Mouse (Mus musculus): ENCODE data around the gene Ltb4r1.

Gene Ltb4r1

DNA sequence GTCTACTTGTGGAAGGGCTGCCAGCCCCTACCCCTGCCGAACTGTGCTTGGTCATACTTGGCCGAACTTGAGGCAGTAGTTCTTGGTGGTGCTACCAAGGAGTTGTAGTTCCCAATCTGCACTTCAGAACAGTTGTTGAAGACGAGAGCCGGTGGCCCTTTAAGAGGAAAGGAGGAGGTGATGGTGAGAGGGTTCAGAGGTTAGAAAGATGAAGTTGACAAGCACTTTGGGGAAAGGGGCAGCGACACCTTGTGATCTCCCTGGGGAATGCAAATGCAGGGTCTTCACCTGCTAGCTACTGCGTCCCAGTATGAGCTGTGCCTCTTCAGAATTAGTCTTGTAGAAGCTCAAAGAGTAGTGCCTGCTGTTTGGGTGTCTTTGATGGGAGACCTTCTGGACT, 19.4 kb downstream of the Ltb4r1 start:
- DNase-seq (ENCODE audit: low spot score): peak; percentile 42

DNA sequence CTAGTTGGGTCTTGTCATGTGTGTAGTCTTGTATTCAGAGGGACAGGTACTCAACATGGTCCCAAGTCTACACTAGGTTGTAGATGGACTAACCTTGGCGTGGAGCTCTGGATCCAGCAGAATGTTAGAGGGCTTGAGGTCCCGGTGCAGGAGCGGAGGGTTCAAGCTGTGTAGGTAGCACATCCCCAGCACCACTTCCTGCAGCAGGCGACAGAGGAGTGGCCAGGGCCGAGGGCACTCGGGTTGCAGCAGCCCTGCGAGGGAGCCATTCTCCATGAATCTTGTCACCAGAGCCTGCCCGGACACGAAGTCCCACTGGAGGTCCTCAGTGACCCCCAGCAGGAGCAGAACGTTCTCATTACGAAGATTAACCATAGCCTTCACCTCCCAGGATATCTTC, 22.0 kb downstream of the Ltb4r1 start:
- no peak for DNase-seq (ENCODE audit: low spot score)

DNA sequence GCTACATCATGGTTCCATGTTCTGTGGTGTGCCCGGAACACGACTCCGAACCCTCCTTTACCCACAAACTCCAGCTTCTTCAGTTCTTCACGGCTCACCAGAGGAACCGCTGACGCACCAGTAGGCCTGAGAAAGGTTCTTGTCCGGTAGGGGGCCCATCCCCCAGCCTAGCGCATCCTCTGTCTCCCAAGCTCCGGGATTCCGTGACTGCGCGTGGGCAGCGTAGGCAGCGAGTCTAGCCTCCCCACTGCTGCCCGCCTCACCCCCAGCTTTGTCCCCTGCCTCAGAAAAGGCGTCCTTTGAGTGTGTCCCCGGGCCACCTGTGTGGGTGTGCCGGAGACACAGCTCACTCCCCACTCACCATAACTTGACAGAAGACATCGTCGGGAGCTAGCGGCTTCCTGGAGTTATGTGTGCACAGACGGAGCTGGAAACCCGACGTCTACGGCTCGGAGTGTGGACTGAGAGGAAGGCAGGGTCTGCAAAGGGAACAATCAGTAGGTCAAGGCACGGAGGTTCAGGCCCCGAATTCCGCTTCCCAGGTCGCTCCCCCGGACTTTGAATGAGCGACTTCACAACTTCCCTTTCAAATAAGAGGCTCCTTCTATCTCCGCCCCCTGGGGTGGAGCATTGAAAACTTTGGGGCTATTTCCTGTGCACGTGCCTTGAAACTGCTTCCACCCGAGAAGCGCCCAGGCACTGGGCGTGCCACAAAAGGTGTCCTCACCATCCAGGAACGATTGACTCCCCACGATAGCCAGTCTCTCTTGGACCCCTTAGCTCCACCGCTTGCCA, 22.7 kb downstream of the Ltb4r1 start, which contains the start of gene Ripk3:
Gene Ripk3 (minus strand): TSS at position 610 of the 795 bp plus-strand sequence.
- DNase-seq (ENCODE audit: low spot score): peak; percentile 43

DNA sequence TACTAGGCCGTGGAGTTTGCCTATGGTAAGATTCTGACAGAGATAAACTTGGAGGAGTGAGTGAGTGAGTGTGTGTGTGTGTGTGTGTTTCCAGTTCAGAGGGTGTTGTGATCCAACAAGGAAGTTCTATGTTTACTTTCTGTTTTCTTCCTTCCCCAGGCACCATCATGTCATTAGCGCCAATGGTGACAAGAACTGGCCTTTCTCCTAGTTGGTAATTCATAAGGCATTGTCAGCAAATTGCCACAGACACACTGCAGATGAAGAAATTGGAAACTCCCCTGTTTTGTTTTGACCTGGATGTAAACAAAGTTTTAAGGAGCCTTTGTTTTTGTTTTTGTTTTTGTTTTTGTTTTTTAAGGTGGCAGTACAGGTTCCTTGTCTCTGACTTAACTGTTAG, 27.7 kb downstream of the Ltb4r1 start:
- no peak for DNase-seq (ENCODE audit: low spot score)

DNA sequence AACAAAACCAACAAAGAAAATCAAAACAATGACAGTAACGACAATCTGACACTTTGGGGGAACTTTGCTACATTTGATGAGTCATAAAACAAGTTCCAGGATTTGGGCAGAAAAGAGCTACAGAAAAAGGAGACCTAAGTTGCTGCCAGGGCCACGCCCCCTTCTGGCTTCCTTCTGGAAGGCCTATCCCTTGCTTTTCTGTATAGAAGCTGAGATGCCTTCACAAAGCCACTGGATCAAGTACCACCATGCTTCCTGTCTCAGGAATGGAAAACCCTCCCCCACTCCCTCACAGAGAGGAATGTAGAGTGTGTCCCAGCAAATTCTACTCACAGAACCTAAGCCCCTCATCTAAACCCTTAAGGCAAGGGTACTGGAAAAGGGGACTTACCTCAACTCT, 28.2 kb downstream of the Ltb4r1 start:
- DNase-seq (ENCODE audit: low spot score): no peak

DNA sequence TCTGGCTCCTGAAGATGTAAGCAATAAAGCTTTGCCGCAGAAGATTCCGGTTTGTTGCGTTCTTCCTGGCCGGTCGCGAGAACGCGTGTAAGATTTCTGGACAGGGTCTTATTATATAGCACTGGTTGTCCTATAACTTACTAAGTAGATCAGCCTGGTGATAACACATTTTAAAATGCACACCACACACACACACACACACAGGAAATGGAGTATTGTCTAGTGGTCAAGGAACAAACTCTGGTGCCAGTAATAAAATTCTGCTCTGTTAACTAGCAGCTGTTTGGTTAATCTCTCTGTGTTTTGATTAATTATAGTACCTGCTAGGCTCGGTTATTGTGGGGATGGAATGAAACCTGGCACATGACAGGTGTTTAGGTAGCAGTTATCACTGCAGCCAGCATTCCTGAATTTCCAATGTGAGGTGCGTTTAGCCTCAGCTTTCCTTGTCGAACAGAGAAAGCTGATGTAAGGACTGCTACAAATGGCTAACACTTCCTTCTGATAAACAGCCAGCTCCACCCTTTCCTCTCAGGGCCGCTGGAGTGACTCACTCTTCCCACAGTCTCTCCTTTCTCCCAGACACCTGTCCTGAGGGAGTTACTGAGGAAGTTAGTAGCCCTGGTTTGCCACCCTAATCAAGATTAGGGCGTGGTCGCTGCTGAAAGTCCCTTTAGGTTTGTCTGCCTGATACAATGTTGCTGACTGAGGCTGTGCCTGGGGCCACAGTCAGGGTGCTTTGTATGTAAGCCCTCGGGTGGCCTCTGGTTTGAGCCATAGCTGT, 29.8 kb downstream of the Ltb4r1 start:
- DNase-seq (ENCODE audit: low spot score): no peak

DNA sequence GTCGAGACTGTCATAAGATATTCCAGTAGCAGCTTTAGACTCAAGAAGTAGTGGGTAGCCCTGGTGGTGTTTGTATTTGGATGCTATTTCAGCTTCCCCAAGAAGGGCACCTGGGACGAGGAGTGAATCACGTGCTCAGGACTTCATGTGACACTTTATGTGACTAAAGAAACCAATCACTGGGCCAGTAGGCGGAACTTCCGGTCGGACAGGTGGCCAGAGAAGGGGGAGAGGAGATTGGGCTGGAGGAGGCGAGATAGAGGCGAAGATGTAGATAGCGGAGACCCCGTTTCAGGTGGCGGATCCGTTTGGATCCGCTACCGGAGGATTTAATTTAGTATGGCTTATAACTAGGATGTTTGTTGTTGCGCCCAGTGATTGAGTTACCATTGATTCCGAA, 49.1 kb downstream of the Ltb4r1 start:
- peak; percentile 90 for DNase-seq (ENCODE audit: low spot score)

DNA sequence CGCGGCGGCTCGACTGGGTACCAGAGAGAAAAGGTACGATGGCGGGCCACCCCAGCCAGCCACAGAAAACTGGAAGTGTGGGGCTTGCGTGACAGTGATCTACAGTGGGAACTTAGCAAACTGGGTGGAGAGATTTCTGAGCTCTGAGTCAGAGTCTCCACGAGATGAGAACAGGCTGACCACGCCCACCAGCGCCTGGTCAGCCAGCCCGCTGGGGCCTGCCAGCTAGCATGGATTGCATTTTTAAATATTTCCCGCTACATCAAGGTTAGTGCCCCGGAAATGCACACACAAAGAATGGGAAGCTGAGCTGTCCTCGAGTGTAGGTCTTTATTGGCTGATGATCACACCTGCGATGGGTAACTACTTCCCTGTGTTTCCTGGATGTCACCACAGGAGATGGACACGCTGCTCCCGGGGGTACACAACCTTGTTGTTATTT, 49.6 kb downstream of the Ltb4r1 start:
- DNase-seq (ENCODE audit: low spot score): peak; percentile 69

Measured in embryo, embryonic 10.5 days (tissue).